Mouse (Mus musculus): ENCODE data around the gene Ddah2.

Gene Ddah2

GRCm38 (mm10) chr17:35050126-35050750 is 8.6 kb upstream of the Ddah2 start:
- peak; percentile 65 to 66 for DNase-seq (ENCODE audit: low spot score in 2 of 2)

GRCm38 (mm10) chr17:35051156-35052086 is 7.4 kb upstream of the Ddah2 start:
- DNase-seq (ENCODE audit: low spot score in 2 of 2): peak; percentile 51 to 65

- DNase-seq (ENCODE audit: low spot score in 2 of 2): no peak
Measured at GRCm38 (mm10) chr17:35052271-35052798, 6.5 kb upstream of the Ddah2 start.

GRCm38 (mm10) chr17:35055691-35056495 is 2.9 kb upstream of the Ddah2 start:
- DNase-seq (ENCODE audit: low spot score in 2 of 2): no peak

GRCm38 (mm10) chr17:35057090-35057489 is 1.7 kb upstream of the Ddah2 start:
- no peak for DNase-seq (ENCODE audit: low spot score in 2 of 2)

GRCm38 (mm10) chr17:35058316-35058715 is 519 bp upstream of the Ddah2 start:
- DNase-seq (ENCODE audit: low spot score in 2 of 2): no peak

- no peak for DNase-seq (ENCODE audit: low spot score in 2 of 2)
Measured at GRCm38 (mm10) chr17:35060071-35060470, 1.2 kb downstream of the Ddah2 start.

- no peak for DNase-seq (ENCODE audit: low spot score in 2 of 2)
Measured at GRCm38 (mm10) chr17:35060737-35061297, 2.0 kb downstream of the Ddah2 start.

- DNase-seq (ENCODE audit: low spot score in 2 of 2): no peak
Measured at GRCm38 (mm10) chr17:35061299-35061698, 2.5 kb downstream of the Ddah2 start.

GRCm38 (mm10) chr17:35063466-35063865 is 4.6 kb downstream of the Ddah2 start:
- no peak for DNase-seq (ENCODE audit: low spot score in 2 of 2)

GRCm38 (mm10) chr17:35064378-35064877 is 5.6 kb downstream of the Ddah2 start:
- DNase-seq (ENCODE audit: low spot score in 2 of 2): no peak

- DNase-seq (ENCODE audit: low spot score in 2 of 2): no peak
Measured at GRCm38 (mm10) chr17:35064951-35065947, 6.4 kb downstream of the Ddah2 start, which contains the start of gene Ly6g6c. Ly6g6c (plus strand) TSS chr17:35065388.

GRCm38 (mm10) chr17:35066084-35066483 is 7.2 kb downstream of the Ddah2 start, which contains the start of gene Mpig6b:
Mpig6b (minus strand) TSS chr17:35066184.
- DNase-seq (ENCODE audit: low spot score in 2 of 2): no peak

GRCm38 (mm10) chr17:35068213-35068914 is 9.5 kb downstream of the Ddah2 start:
- DNase-seq (ENCODE audit: low spot score in 2 of 2): no peak

- DNase-seq (ENCODE audit: low spot score in 2 of 2): no peak
Measured at GRCm38 (mm10) chr17:35070556-35071229, 11.9 kb downstream of the Ddah2 start.

GRCm38 (mm10) chr17:35071454-35071853 is 12.6 kb downstream of the Ddah2 start:
- no peak for DNase-seq (ENCODE audit: low spot score in 2 of 2)

GRCm38 (mm10) chr17:35074097-35074496 is 15.3 kb downstream of the Ddah2 start:
- DNase-seq (ENCODE audit: low spot score in 2 of 2): no peak

- DNase-seq (ENCODE audit: low spot score in 2 of 2): no peak
Measured at GRCm38 (mm10) chr17:35076507-35077176, 17.8 kb downstream of the Ddah2 start, which contains the start of gene Ly6g6e. Ly6g6e (plus strand) TSS chr17:35076902.
